Mouse (Mus musculus) limb, embryonic 14.5 days (tissue): ENCODE results near the gene Gcn1l1. TPM values are rescaled to one million over a fixed set of nuclear protein-coding genes. Genes with fewer than 3 reads are reported as not detected.

ENCODE experiments used
- ATAC-seq: fragments of 200-750 bp; cut with Nextera tagmentation; 2 replicates; pipeline ENCODE4 v1.8.0; 2017; ENCODE audit warnings: low read depth, moderate number of reproducible peaks, moderate TSS enrichment; ENCODE audit not compliant: low FRiP score
- DNase-seq: peaks from one replicate; pipeline ENCODE4 v3.0.0-alpha.2; 2015; ENCODE audit warnings: low spot score
- H3K27ac ChIP-seq: fragments of 300-500 bp; sonication (generic); replicated peaks from 2 replicates; pipeline ENCODE4 v1.5.1; 2014; ENCODE audit warnings: low read depth, mild to moderate bottlenecking, low read length, moderate library complexity, mixed read lengths
- H3K27me3 ChIP-seq: fragments of 300-500 bp; sonication (generic); 2 replicates; pipeline ENCODE4 v1.6.1; 2014; ENCODE audit warnings: low read length, mixed read lengths; ENCODE audit not compliant: control insufficient read depth, insufficient read depth
- H3K36me3 ChIP-seq: fragments of 300-500 bp; sonication (generic); 2 replicates; pipeline ENCODE4 v1.6.1; 2014; ENCODE audit warnings: mild to moderate bottlenecking, low read length, moderate library complexity, mixed read lengths; ENCODE audit not compliant: control insufficient read depth, insufficient read depth
- H3K4me1 ChIP-seq: fragments of 300-500 bp; sonication (generic); 2 replicates; pipeline ENCODE4 v1.6.1; 2014; ENCODE audit warnings: antibody characterized with exemption, low read length, mixed read lengths; ENCODE audit not compliant: control insufficient read depth, insufficient read depth
- H3K4me2 ChIP-seq: fragments of 300-500 bp; sonication (generic); replicated peaks from 2 replicates; pipeline ENCODE4 v1.6.1; 2014; ENCODE audit warnings: low read depth, mild to moderate bottlenecking, low read length, moderate library complexity; ENCODE audit not compliant: severe bottlenecking
- H3K4me3 ChIP-seq: fragments of 300-500 bp; sonication (generic); replicated peaks from 2 replicates; pipeline ENCODE4 v1.5.1; 2014; ENCODE audit warnings: low read length
- H3K9ac ChIP-seq: fragments of 300-500 bp; sonication (generic); 2 replicates; pipeline ENCODE4 v1.6.1; 2014; ENCODE audit warnings: mild to moderate bottlenecking, low read depth, low read length, moderate library complexity; ENCODE audit not compliant: severe bottlenecking
- H3K9me3 ChIP-seq: fragments of 300-500 bp; sonication (generic); 2 replicates; pipeline ENCODE4 v1.6.1; 2016; ENCODE audit warnings: low read length; ENCODE audit not compliant: control insufficient read depth
- POLR2A ChIP-seq: fragments of 200-500 bp; IDR thresholded peaks from 2 replicates; pipeline ENCODE4 v1.8.0; 2012; ENCODE audit warnings: inconsistent platforms, mild to moderate bottlenecking, moderate library complexity, borderline replicate concordance; ENCODE audit not compliant: insufficient read depth, insufficient read length; ENCODE audit errors: extremely low read depth
- WGBS: fragments of 180-500 bp; shearing (Covaris S2); extraction: QIAGEN DNeasy Blood & Tissue Kit; methylation state at CpG from one replicate; pipeline ENCODE4 v1.1.7; 2014; 5-methylcytosine and 5-hydroxymethylcytosine counted together
- polyA plus RNA-seq, 2 experiments: library from polyadenylated mRNA; depleted of rRNA in 1 of 2; stranded (reverse) in 1 of 2; unstranded in 1 of 2; fragments of >200 nt; fragmentation: Nextera tagmentation in 1 of 2; extraction: Ambion mirVana in 1 of 2; gene quantifications; 2 replicates each; pipeline versions ENCODE4 v1.2.1 to v1.2.3; 2012 to 2014

Gcn1l1 gene
- polyA plus RNA-seq, 2 experiments: 42.8 to 47.0 TPM

GRCm38 (mm10) chr5:115613332-115613731 is 48.3 kb downstream of the Gcn1l1 start:
- no peak for ATAC-seq

DNA sequence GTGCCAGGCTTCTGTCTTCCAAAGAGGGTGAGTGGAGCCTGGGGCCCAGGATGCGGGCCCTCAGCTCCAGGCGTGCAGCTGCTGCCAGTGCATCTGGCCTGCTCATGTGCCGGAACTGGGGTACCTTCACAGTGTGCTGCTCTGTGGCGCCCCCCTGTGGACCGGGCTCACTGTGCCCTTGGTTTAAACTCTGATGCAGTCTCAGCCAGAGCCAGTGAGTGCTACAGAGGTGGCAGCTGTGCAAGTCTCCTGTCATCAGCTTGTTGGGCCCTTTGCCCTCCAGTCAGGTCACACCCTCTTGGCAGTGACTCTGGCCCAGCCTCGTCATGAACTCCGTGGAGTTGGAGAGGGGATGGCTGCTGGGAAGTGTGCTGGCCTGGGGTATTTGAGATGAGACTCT is 49.9 kb downstream of the Gcn1l1 start:
- Histone ChIP-seq H3K36me3 (peaks cover 100% of the 10 kb centered on the region), H3K27ac (no peak overlapping the region), H3K4me2 (no peak overlapping the region), H3K4me3 (no peak overlapping the region), H3K27me3 (no peaks in the 10 kb centered on the region), H3K4me1 (no peaks in the 10 kb centered on the region), H3K9ac (no peak overlapping the region), H3K9me3 (no peaks in the 10 kb centered on the region)
- ATAC-seq (no peak), DNase-seq (no peak)
- no peak for TF ChIP-seq POLR2A
- WGBS: 80% methylated on average over 7 of the region's 7 CpGs

More at GRCm38 (mm10) chr5:115613332-115613731, 48.3 kb downstream of the Gcn1l1 start:
- H3K9me3 ChIP-seq: no peaks in the 10 kb centered on the region
- no peak overlapping the region for H3K4me3 ChIP-seq
- H3K27ac ChIP-seq: no peak overlapping the region
- DNase-seq: no peak
- 90% methylated on average over 9 of the region's 9 CpGs for WGBS
- no peaks in the 10 kb centered on the region for H3K4me1 ChIP-seq
- H3K4me2 ChIP-seq: no peak overlapping the region
- TF ChIP-seq POLR2A: no peak
- H3K27me3 ChIP-seq: no peaks in the 10 kb centered on the region
- no peak overlapping the region for H3K9ac ChIP-seq
- H3K36me3 ChIP-seq: peaks cover 100% of the 10 kb centered on the region

DNA sequence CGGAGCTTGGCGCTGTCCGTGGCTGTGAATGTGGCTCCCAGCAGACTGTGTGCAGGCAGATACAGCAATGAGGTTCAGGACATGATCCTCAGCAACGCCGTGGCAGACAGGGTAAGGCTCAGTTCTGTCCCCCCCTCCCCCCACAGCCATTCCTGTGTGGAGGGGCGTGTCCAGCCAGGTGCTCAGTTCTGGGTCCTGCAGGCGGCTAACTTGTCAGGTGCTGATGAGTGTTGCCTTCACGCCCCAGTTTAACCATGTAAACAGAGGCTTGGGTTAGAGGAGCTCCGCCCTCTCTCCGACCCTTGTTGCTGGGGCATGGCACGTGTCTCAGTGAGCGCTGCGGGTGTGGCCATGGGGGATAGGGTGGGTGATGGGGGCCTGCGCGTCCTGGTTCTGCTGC is 54.6 kb downstream of the Gcn1l1 start:
- no peak for ATAC-seq
- WGBS: 88% methylated on average over 15 of the region's 15 CpGs
- no peak for TF ChIP-seq POLR2A

GRCm38 (mm10) chr5:115622686-115623085 is 57.6 kb downstream of the Gcn1l1 start:
- no peak for DNase-seq

More for the DNA sequence above, 54.6 kb downstream of the Gcn1l1 start:
- Histone ChIP-seq H3K27ac (no peak overlapping the region), H3K27me3 (no peaks in the 10 kb centered on the region), H3K9ac (no peak overlapping the region), H3K36me3 (peaks cover 79% of the 10 kb centered on the region), H3K4me2 (no peak overlapping the region), H3K9me3 (no peaks in the 10 kb centered on the region), H3K4me3 (no peak overlapping the region), H3K4me1 (no peaks in the 10 kb centered on the region)
- DNase-seq: no peak

GRCm38 (mm10) chr5:115623694-115624440 is 58.8 kb downstream of the Gcn1l1 start:
- H3K27ac ChIP-seq: no peak overlapping the region
- no peaks in the 10 kb centered on the region for H3K27me3 ChIP-seq
- peaks cover 37% of the 10 kb centered on the region for H3K36me3 ChIP-seq
- no peaks in the 10 kb centered on the region for H3K4me1 ChIP-seq
- DNase-seq: no peak
- WGBS: 87% methylated on average over 9 of the region's 9 CpGs
- TF ChIP-seq POLR2A: no peak
- ATAC-seq: no peak
- no peak overlapping the region for H3K4me2 ChIP-seq
- H3K9ac ChIP-seq: no peak overlapping the region
- H3K4me3 ChIP-seq: no peak overlapping the region
- no peaks in the 10 kb centered on the region for H3K9me3 ChIP-seq

More at GRCm38 (mm10) chr5:115622686-115623085, 57.6 kb downstream of the Gcn1l1 start:
- Histone ChIP-seq H3K27me3 (no peaks in the 10 kb centered on the region), H3K9me3 (no peaks in the 10 kb centered on the region), H3K4me2 (no peak overlapping the region), H3K27ac (no peak overlapping the region), H3K9ac (no peak overlapping the region), H3K36me3 (peaks cover 49% of the 10 kb centered on the region), H3K4me3 (no peak overlapping the region), H3K4me1 (no peaks in the 10 kb centered on the region)
- no peak for TF ChIP-seq POLR2A
- ATAC-seq: no peak
- 88% methylated on average over 7 of the region's 7 CpGs for WGBS
